Mouse (Mus musculus) forebrain, embryonic 15.5 days (tissue): ENCODE measurements around the gene Hopx. TPM values are rescaled to one million over a fixed set of nuclear protein-coding genes. Genes with fewer than 3 reads are reported as not detected.

Experiments used
- ATAC-seq: fragments of 200-750 bp; cut with Nextera tagmentation; replicated peaks from 2 replicates; pipeline ENCODE4 v1.8.0; 2017; ENCODE audit warnings: mild to moderate bottlenecking, moderate TSS enrichment, moderate library complexity
- H3K27ac ChIP-seq: fragments of 300-500 bp; sonication (generic); replicated peaks from 2 replicates; pipeline ENCODE4 v1.5.1; 2015; ENCODE audit warnings: mild to moderate bottlenecking, inconsistent platforms
- H3K27me3 ChIP-seq: fragments of 300-500 bp; sonication (generic); 2 replicates; pipeline ENCODE4 v1.6.1; 2015; ENCODE audit warnings: inconsistent platforms
- H3K36me3 ChIP-seq: fragments of 300-500 bp; sonication (generic); 2 replicates; pipeline ENCODE4 v1.6.1; 2015; ENCODE audit warnings: mild to moderate bottlenecking, inconsistent platforms
- H3K4me1 ChIP-seq: fragments of 300-500 bp; sonication (generic); 2 replicates; pipeline ENCODE4 v1.6.1; 2015; ENCODE audit warnings: inconsistent platforms
- H3K4me2 ChIP-seq: fragments of 300-500 bp; sonication (generic); replicated peaks from 2 replicates; pipeline ENCODE4 v1.6.1; 2015; ENCODE audit warnings: mild to moderate bottlenecking, inconsistent platforms
- H3K4me3 ChIP-seq: fragments of 300-500 bp; sonication (generic); 2 replicates; pipeline ENCODE4 v1.5.1; 2015; ENCODE audit warnings: mild to moderate bottlenecking, inconsistent platforms
- H3K9ac ChIP-seq: fragments of 300-500 bp; sonication (generic); replicated peaks from 2 replicates; pipeline ENCODE4 v1.6.1; 2015; ENCODE audit warnings: mild to moderate bottlenecking, inconsistent platforms
- H3K9me3 ChIP-seq: fragments of 300-500 bp; sonication (generic); 2 replicates; pipeline ENCODE4 v1.6.1; 2016; ENCODE audit warnings: inconsistent platforms
- WGBS: fragments of 180-500 bp; shearing (Covaris S2); methylation state at CpG from one replicate; pipeline ENCODE4 v1.1.7; 2015; ENCODE audit warnings: mixed read lengths; 5-methylcytosine and 5-hydroxymethylcytosine counted together
- polyA plus RNA-seq: library from polyadenylated mRNA; unstranded; fragments of >200 nt; fragmentation: Nextera tagmentation; extraction: Ambion mirVana; gene quantifications from 2 replicates; pipeline ENCODE4 v1.2.1, GENCODE M21; 2015

Hopx gene
- 1.8 and 2.2 TPM in 2 replicates for polyA plus RNA-seq

- ATAC-seq, result peak; percentile 62
- H3K27ac ChIP-seq, result 0 out of 2 replicates have a peak within 1 kb of the TSS, but pooled peaks have one; percentile 26
Observed at GRCm38 (mm10) chr5:77114817-77115731, at the start of gene Hopx. Hopx (minus strand) TSS chr5:77115121.

GRCm38 (mm10) chr5:77163597-77163996, 48.7 kb upstream of the Hopx start:
- Histone ChIP-seq H3K36me3 (no peaks in the 10 kb centered on the region), H3K9ac (no peak overlapping the region), H3K4me2 (no peak overlapping the region), H3K9me3 (no peaks in the 10 kb centered on the region), H3K4me1 (no peaks in the 10 kb centered on the region), H3K27ac (no peak overlapping the region), H3K4me3 (no peak overlapping the region), H3K27me3 (no peaks in the 10 kb centered on the region)
- no peak for ATAC-seq
- 66% methylated on average over 7 of the region's 7 CpGs for WGBS

More at GRCm38 (mm10) chr5:77114817-77115731, at the start of gene Hopx:
- Histone ChIP-seq H3K4me1 (peaks cover 16% of the 10 kb centered on the region), H3K4me3 (peak within 1 kb of the TSS; percentile 15), H3K36me3 (no peaks in the 10 kb centered on the region), H3K27me3 (peaks cover 32% of the 10 kb centered on the region), H3K4me2 (peak within 1 kb of the TSS; percentile 30), H3K9me3 (no peaks in the 10 kb centered on the region), H3K9ac (no peak within 1 kb of the TSS; the same call in 1 of the 2 replicates)
- WGBS, result 17% methylated on average over 33 of the region's 33 CpGs

- WGBS, result 93% methylated on average over 3 of the region's 3 CpGs
- H3K9ac ChIP-seq, result no peak overlapping the region
- H3K27me3 ChIP-seq, result no peaks in the 10 kb centered on the region
- no peaks in the 10 kb centered on the region for H3K36me3 ChIP-seq
- H3K4me2 ChIP-seq, result no peak overlapping the region
- H3K9me3 ChIP-seq, result no peaks in the 10 kb centered on the region
- H3K27ac ChIP-seq, result no peak overlapping the region
- H3K4me1 ChIP-seq, result 0 out of 2 replicates have a peak, but pooled peaks cover 2% of the 10 kb centered on the region
- no peak overlapping the region for H3K4me3 ChIP-seq
- ATAC-seq, result no peak
Observed at GRCm38 (mm10) chr5:77162566-77162965, 47.6 kb upstream of the Hopx start.

DNA sequence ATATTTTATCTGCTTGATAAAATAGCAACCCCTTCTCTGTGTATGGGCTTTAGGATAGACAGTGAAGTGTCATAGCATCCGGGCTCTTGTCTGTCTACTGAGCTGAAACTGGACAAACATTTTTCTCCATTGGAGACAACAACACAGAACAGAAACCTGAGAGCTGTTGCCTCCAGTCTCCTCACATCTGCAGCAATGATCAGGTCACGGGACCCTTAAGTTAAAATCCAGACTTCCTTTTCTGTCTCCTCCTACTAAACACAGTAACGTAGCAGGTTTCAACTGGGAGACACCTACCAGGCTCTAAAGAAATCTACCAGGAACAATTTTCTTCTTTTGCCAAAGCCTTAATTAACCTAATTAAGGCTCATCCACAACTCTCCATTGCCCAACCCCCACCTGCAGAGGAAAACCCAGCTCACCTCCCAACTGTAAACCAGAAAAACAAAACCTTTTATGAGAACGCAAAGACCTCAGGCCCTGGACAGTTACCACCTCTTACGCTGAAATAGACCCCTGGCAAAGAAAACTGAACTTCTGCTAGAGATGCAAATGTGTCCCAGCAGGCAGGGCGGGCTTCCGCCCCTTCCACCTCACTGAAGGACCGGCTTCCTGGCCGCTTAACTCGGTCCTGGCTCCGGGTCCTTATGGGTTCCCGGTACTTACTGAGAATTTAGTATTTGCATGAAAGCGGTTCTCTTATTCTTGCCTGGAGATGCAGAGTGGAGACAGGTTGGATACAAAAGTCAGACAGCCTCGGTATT, 43.0 kb upstream of the Hopx start:
- Histone ChIP-seq H3K27ac (no peak overlapping the region), H3K36me3 (no peaks in the 10 kb centered on the region)
- 41% methylated on average over 14 of the region's 14 CpGs for WGBS

DNA sequence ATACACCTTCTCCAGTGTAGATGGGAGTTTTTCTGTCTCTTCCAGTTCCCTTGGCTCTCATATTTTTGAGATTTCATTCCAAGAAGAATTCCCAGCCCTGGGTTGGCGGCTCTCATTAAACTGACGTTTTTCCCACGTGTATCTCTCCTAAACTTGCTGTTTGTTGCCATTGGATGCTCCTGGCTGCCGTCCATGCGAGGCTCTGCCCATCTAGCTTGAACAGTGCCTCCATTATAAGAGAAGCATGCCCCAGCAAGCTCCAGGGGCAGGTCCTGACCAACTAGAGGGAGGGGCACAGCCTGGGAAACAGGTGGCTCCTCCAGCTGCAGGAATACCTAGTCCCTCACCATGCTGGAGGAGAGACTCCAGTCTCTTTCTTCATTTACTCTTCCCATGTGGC, 42.0 kb upstream of the Hopx start:
- peaks cover 6% of the 10 kb centered on the region; the same call in 1 of the 2 replicates for H3K4me1 ChIP-seq
- no peak for ATAC-seq
- no peaks in the 10 kb centered on the region for H3K27me3 ChIP-seq
- H3K36me3 ChIP-seq, result no peaks in the 10 kb centered on the region
- H3K9ac ChIP-seq, result no peak overlapping the region
- H3K4me2 ChIP-seq, result no peak overlapping the region
- H3K9me3 ChIP-seq, result no peaks in the 10 kb centered on the region
- 48% methylated on average over 5 of the region's 5 CpGs for WGBS
- no peak overlapping the region for H3K27ac ChIP-seq
- H3K4me3 ChIP-seq, result no peak overlapping the region

More for the DNA sequence above, 43.0 kb upstream of the Hopx start:
- no peak for ATAC-seq
- no peaks in the 10 kb centered on the region for H3K9me3 ChIP-seq
- H3K27me3 ChIP-seq, result no peaks in the 10 kb centered on the region
- H3K4me3 ChIP-seq, result no peak overlapping the region
- H3K9ac ChIP-seq, result no peak overlapping the region
- no peak overlapping the region for H3K4me2 ChIP-seq
- H3K4me1 ChIP-seq, result peaks cover 6% of the 10 kb centered on the region; the same call in 1 of the 2 replicates

GRCm38 (mm10) chr5:77155526-77155925, 40.6 kb upstream of the Hopx start:
- Histone ChIP-seq H3K4me3 (no peak overlapping the region), H3K27ac (no peak overlapping the region), H3K27me3 (no peaks in the 10 kb centered on the region), H3K9me3 (no peaks in the 10 kb centered on the region), H3K4me1 (peaks cover 6% of the 10 kb centered on the region; the same call in 1 of the 2 replicates), H3K9ac (no peak overlapping the region), H3K4me2 (no peak overlapping the region), H3K36me3 (no peaks in the 10 kb centered on the region)
- no peak for ATAC-seq
- 94% methylated on average over 12 of the region's 12 CpGs for WGBS

DNA sequence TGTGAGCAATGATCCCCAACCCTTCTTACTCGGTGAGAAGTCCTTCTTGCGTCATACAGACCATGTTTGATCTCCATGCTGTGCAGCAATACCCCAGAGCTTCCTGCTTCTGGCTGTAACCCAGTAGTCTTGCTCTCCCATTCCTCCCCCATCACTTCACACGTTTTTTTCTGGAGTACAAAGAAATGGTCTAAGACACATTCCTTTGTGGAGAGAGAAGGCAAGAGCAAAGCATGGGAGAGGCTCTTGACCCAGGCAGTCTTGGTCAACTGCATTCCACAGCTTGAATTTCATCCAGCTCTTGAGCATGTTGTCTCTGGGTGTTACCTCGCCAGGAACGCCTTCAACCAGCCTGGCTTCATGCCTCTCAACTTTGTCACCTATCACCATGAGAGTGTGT, 39.9 kb upstream of the Hopx start:
- Histone ChIP-seq H3K27ac (no peak overlapping the region), H3K27me3 (no peaks in the 10 kb centered on the region), H3K9ac (no peak overlapping the region), H3K4me1 (peaks cover 6% of the 10 kb centered on the region; the same call in 1 of the 2 replicates), H3K4me2 (no peak overlapping the region), H3K9me3 (no peaks in the 10 kb centered on the region), H3K4me3 (no peak overlapping the region), H3K36me3 (no peaks in the 10 kb centered on the region)
- ATAC-seq, result no peak
- WGBS, result 92% methylated on average over 5 of the region's 5 CpGs

DNA sequence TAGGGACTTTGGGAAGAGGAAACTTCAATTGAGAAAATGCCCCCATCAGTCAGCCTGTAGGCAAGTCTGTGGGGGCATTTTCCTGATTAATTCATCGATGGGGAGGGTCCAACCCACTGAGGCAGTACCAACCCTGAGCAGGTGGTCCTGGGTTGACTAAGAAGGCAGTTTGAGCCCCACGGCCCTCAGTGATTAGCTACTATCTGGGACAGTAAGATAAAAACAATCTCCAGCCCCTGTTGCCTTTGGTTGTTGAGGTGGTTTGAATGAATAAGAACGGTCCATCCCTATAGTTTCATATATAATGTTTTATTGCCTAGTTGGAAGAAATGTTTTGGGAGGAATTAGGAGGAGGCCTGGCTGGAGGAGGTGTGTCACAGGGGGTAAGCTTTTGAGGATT, 36.8 kb upstream of the Hopx start:
- WGBS, result 92% methylated on average over 3 of the region's 3 CpGs
- Histone ChIP-seq H3K36me3 (no peaks in the 10 kb centered on the region), H3K27me3 (no peaks in the 10 kb centered on the region), H3K27ac (no peak overlapping the region), H3K9ac (no peak overlapping the region), H3K4me1 (no peaks in the 10 kb centered on the region), H3K4me3 (no peak overlapping the region), H3K9me3 (no peaks in the 10 kb centered on the region), H3K4me2 (no peak overlapping the region)
- ATAC-seq, result no peak

DNA sequence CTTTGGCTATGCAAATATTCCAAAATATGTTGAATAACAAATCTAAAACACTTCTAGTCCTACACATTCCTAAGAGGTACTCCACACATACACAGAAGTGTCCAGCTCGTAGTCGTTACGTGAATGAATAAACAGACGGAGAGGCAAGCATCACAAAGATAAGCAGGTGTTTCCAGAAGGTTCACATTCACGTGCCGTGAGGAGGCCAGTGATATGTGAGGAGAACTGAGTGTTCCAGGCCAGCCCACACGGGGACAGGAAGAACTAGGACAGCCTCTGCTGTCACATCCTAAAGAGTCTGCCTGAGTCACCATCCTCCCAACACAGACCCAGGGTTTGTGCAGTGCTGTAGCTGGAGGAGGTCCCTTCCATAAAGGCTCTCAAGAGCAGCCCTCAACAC, 36.2 kb upstream of the Hopx start:
- H3K9me3 ChIP-seq, result no peaks in the 10 kb centered on the region
- no peak for ATAC-seq
- H3K36me3 ChIP-seq, result no peaks in the 10 kb centered on the region
- no peak overlapping the region for H3K4me3 ChIP-seq
- 90% methylated on average over 7 of the region's 7 CpGs for WGBS
- H3K27ac ChIP-seq, result no peak overlapping the region
- H3K4me1 ChIP-seq, result no peaks in the 10 kb centered on the region
- no peak overlapping the region for H3K9ac ChIP-seq
- no peaks in the 10 kb centered on the region for H3K27me3 ChIP-seq
- H3K4me2 ChIP-seq, result no peak overlapping the region

- no peak overlapping the region for H3K4me2 ChIP-seq
- H3K9ac ChIP-seq, result no peak overlapping the region
- ATAC-seq, result no peak
- H3K27me3 ChIP-seq, result no peaks in the 10 kb centered on the region
- 90% methylated on average over 6 of the region's 6 CpGs for WGBS
- H3K4me1 ChIP-seq, result no peaks in the 10 kb centered on the region
- no peak overlapping the region for H3K4me3 ChIP-seq
- H3K36me3 ChIP-seq, result no peaks in the 10 kb centered on the region
- H3K9me3 ChIP-seq, result no peaks in the 10 kb centered on the region
- no peak overlapping the region for H3K27ac ChIP-seq
Observed at GRCm38 (mm10) chr5:77148021-77148621, 33.2 kb upstream of the Hopx start.

DNA sequence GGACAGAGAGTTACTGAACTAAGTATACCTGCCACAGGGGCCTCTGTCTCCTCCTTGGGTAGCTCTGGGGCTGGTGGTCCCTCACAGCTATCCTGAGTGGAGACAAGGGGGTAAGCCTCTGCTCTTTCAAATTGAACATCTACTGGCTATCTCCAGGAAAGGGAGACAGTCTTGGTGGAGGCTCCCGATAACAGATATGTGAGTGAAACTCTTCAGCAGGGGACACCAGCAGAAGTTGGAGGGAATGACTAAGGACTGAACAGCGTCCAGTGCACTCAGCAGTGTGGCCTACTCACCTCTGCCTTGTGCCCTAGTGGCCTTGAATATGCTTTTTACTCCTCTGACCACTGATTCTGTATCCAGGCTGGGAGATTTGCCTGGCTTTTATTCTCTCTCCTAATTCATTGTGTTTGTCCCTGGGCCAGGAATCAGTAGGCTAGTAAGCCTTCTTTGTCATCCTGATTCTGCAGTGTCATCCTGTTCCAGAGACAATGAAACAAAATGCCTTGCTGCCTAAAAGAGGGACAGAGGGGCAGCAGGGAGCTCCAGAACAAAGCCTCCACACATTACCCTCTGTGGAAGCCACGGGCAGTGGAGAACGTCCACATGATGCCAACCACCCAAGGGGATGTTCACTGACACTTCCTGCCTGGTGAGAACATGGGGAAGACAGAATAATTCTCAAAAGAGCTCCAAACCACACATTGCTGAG, 31.7 kb upstream of the Hopx start:
- 56% methylated on average over 4 of the region's 4 CpGs for WGBS
- ATAC-seq, result no peak
- Histone ChIP-seq H3K4me3 (no peak overlapping the region), H3K27me3 (no peaks in the 10 kb centered on the region), H3K4me2 (no peak overlapping the region), H3K4me1 (no peaks in the 10 kb centered on the region), H3K9me3 (no peaks in the 10 kb centered on the region), H3K36me3 (no peaks in the 10 kb centered on the region), H3K9ac (no peak overlapping the region), H3K27ac (no peak overlapping the region)
